Mouse (Mus musculus): Measurements from ENCODE around the gene Sdk1.

DNA sequence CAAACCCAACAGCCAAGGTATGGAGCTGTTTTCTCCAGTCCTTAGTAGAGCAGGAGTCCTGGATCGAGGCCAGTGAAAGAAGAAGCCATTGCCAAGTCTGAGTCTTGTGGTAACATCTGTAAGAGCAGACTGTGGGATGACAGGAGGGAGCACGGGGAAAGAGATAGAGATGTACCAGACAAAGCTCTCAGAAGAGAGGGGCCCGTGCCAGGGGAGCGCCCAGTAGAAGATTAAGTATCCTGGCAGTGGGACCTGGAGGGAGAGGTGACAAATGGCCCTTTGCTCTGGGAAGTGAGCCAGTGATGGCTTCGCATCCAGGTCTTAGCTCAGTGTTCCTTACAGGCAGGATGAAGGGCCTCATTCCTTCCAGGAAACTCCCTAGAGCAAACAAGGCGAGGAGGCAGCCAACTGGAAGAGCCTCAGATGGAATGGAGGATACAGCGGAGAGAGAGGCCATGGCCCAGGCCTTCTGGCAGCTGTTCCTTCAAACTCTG, 450.2 kb downstream of the Sdk1 start:
- TF ChIP-seq HCFC1 (IDR thresholded peaks at IDR 0.05; ENCODE audit: borderline replicate concordance, insufficient read depth, low read length) (no peak), ZC3H11A (IDR thresholded peaks at IDR 0.05; ENCODE audit: borderline replicate concordance, low read depth, low read length) (no peak), ZNF384 (IDR thresholded peaks at IDR 0.05; ENCODE audit: low read depth, low read length) (no peak)
